Mouse (Mus musculus): Measurements from ENCODE around the gene Olfr145.

The Olfr145 gene

GRCm38 (mm10) chr9:37896661-37897060 is at the start of gene Olfr145:
Gene Olfr145 (plus strand): TSS chr9:37896724.
- DNase-seq (ENCODE audit: low read depth, low spot score): no peak

- no peak for DNase-seq (ENCODE audit: low read depth, low spot score)
These were observed 47.3 kb upstream of the Olfr145 start for GRCm38 (mm10) chr9:37849267-37849666.

DNA sequence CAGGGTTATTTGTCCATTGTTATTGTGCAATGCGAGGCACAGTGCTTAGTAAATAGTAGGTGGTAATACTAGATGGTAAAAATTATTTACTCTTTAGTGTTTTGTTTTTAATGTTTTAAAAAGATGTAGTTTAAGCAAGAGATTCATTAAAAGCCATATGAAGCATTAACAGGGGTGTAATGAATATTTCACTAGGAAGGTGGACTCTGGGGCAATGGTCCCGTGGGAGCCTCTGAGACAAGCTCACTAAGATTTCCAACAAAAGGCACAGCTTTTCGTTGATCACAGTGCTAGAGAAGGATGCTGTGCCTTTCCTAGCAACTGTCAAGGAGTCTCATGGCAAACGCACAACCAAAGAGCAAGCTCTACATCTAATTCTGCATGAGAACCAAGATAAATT is 42.6 kb upstream of the Olfr145 start, which contains the start of gene Olfr877:
TSS of gene Olfr877 (plus strand) at position 301 of the 400 bp plus-strand sequence.
- DNase-seq (ENCODE audit: low read depth, low spot score): no peak

GRCm38 (mm10) chr9:37863325-37863724 is 33.2 kb upstream of the Olfr145 start:
- no peak for DNase-seq (ENCODE audit: low read depth, low spot score)

DNA sequence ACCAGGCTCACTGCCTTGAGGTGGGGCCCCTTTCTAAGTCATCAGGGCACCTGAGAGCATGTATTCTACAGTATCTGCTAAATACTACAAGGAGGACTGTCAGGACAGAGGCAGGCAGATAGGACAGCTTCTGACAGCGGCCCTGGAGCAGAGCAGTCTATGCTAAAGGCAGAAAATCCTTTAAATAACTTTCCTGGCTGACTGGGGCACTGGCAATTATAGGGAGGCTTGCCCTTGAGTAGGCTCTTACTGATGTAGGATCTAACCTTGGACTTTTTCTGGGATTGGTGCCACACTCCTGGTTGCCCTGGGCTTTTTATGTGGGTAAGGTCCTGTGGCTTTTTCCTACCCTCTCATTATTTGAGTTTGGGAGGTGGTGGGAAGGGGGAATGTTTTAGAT is 26.3 kb upstream of the Olfr145 start:
- no peak for DNase-seq (ENCODE audit: low read depth, low spot score)

DNA sequence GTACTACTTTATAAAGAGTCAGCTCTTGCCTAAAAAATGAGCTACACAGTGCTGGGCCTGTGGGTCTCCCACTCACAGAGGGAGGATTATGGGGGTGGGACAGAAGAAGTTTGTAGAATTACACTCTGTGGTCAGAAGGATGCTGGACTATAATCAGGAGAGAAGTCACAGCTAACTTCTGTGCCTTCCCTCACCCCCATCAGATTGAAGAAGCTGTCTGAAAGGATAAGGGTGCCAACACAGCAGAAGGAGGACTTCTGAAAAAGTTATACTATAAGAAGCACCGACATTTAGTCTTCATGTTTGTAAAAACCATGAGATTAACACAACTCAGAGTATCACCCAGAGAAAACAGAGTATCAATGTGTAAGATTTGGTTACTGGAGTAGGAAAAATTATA is 25.4 kb upstream of the Olfr145 start:
- no peak for DNase-seq (ENCODE audit: low read depth, low spot score)

DNA sequence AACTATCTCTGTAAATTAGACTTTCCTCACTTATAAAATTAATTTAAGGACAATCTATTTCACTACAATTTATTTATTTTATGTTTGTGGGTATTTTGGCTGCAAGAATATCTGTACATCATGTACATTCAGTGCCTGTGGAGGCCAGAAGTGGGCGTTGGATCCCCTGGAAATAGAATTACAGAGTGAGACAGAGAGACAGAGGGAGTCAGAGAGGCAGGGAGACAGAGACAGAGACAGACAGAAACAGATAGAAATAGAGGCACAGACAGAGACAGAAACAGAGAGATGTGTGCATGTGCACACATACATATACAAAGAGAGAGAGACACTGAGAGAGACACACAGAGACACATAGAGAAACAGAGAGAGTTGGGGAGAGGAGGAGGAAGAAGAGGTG is 25.0 kb upstream of the Olfr145 start:
- DNase-seq (ENCODE audit: low read depth, low spot score): no peak

GRCm38 (mm10) chr9:37890960-37891359 is 5.6 kb upstream of the Olfr145 start:
- DNase-seq (ENCODE audit: low read depth, low spot score): no peak

GRCm38 (mm10) chr9:37905555-37905954 is 9.0 kb downstream of the Olfr145 start:
- DNase-seq (ENCODE audit: low read depth, low spot score): no peak

DNA sequence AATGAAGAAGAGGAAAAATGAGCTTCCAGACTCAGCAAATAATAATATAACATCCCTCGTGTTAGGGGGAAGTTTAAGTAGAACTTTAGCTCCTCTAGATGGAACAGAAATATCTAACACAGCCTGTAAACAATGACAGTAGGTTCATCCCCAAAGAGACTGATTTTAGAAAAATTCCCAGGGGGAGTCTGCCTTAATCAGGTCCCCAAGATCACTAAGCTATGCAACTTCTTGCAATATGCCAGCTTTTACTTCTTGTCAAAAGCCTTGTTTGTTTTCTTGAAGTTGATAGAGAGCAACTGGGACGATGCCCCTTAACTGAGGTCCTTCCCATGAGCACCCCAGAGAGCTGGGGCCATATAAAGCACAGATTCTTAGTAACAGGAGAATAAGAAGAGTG is 21.0 kb downstream of the Olfr145 start, which contains the start of gene Olfr878:
TSS of gene Olfr878 (plus strand) at position 301 of the 400 bp plus-strand sequence.
- DNase-seq (ENCODE audit: low read depth, low spot score): no peak

DNA sequence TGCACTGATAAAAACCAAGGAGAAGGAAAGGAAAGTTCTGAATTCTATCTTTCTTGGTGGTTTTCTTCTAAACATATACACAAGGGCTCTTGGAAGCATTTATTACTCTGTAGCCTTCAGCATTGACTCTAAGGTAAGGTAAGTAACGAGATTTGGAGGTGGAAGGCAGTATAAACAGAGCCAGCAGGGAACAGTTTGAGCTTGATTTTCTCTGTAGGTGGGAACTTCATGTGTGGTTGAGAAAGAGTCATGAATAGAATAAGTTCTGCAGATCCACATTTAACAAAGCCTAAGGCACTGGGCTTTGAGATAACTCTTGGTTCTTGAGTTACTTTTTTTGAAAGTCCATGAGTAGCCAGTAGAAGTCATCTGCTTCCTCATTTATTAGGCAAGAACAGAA is 21.5 kb downstream of the Olfr145 start:
- no peak for DNase-seq (ENCODE audit: low read depth, low spot score)

DNA sequence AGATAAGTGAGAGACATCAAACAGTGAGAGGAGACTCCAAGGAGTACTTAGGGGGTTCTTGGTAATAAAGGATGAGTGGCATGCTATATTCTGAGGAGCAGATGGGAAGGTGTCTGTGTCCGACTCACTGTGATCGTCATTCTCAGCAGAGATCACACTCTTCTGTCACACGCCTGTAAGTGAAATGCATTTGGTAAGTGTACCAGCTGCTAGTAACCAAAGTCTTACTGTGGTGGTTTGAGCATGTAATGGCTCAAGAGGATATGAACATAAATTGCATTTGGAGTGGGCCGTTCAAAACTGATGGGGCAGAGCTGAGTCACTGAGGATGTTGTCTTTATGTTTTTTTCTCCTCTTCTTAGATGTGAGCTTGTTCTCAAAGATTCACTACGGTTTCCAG is 27.7 kb downstream of the Olfr145 start:
- no peak for DNase-seq (ENCODE audit: low read depth, low spot score)

DNA sequence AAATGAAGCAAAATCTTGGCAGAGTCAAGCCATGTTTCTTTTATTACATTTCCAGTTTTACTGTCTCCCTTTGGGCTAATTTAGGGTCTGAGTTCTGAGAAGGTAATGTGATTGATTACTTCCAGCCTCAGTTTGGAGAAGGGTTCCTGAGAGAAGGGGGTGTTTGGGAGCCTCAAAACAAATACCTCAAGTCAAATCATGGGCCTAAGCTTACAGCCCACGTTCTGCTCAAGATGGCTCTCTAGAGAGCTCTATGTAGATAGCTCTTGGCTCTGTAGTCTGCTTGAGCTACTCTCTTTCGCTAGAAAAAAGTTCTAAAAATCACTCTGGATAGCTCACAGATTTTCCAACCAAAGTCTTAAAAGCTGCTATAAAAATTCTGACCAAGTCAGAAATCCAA is 28.9 kb downstream of the Olfr145 start:
- DNase-seq (ENCODE audit: low read depth, low spot score): no peak

DNA sequence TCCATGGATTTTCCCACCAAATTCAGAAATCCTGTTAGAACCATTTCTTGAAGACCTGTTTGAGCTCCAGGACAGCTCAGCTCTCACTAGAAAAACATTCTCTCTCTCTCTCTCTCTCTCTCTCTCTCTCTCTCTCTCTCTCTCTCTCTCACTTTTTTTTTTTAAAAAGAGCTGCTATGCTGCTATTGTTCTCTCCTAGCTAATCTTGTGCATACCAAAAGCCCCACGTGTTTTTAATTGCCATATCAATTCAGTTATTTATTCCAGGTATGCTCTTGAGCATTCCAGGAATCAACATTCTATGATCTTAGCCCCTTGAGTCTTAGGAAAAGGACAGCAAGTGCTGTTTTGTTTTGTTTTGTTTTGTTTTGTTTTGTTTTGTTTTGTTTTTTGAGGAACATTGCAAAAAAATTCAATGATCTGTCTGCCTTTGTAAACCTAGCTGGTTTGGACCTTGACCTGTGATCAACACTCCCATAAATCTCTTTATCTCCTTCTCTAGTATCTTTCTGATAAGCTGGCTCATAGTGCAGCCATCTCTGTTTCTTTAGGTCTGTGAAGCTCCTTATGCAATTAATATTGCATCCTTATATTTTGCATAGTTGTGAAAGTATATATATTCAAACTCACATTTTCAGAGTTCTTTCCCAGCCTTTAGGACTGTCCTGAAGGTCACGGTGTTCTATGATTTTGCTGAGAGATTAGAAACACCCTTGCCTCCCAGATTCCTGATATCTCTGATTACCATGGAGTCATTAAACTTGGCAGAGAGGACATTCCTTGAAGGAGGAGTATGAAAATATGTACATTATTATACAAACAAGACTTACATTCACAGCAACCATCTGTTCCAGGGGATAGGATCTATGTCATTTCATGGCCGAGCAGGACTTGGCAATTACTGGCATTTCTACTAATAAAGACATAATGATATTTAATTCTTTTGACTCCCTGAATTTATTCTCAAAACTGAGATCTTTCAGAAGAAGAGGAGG is 29.8 kb downstream of the Olfr145 start:
- DNase-seq (ENCODE audit: low read depth, low spot score): no peak

GRCm38 (mm10) chr9:37932519-37932918 is 36.0 kb downstream of the Olfr145 start:
- DNase-seq (ENCODE audit: low read depth, low spot score): peak; percentile 79

DNA sequence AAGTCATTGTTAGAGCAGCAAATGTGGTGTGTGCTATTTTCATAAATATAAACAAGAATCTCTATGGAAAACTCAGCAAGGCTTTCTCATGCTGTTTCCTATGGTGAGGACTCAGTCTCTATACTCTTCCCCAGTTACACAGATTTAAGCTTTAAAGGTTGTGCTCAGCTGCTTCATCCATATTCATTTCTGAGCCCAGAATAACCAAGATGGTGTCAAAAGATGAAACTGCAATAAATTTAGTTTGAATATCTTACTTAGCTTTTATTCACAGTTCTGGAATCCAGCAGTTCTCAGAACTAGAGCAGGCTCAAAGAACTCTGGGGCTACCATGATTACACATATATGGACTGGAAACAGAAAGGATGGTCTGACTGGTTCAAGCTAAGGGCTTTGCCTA is 37.6 kb downstream of the Olfr145 start:
- no peak for DNase-seq (ENCODE audit: low read depth, low spot score)

GRCm38 (mm10) chr9:37941167-37941566 is 44.6 kb downstream of the Olfr145 start:
- DNase-seq (ENCODE audit: low read depth, low spot score): no peak

Data from ES-CJ7 (cell line).